In genomic region chr6:127064815-127065214, GRCm38 (mm10) we compare ENCODE assay signal across 9 mouse cellular contexts. TPM values are rescaled to one million over a fixed set of nuclear protein-coding genes. Genes with fewer than 3 reads are reported as not detected.
DNase-seq lines count a peak whose midpoint lies in the region; ATAC-seq lines count a peak whose summit lies in the region.
"Had no signal": no experiment of that assay in that cellular context is flagged by ENCODE, and none has a peak within 500 bp of the region (broad histone marks: within the 10 kb centered on the region; RNA-seq: fewer than 3 reads in every experiment).

No protein-coding gene starts in this region.

- H3K4me3 ChIP-seq in lung, embryonic 15.5 days = 0 out of 2 replicates have a peak overlapping the region, but pooled peaks have one; percentile 0
- no peak overlapping the region for H3K4me3 ChIP-seq in forebrain, embryonic 14.5 days (ENCODE audit: low read depth, low read length)
- no peak overlapping the region for H3K4me3 ChIP-seq in limb, embryonic 11.5 days (ENCODE audit: low read depth, low read length)
- no peak overlapping the region for H3K4me3 ChIP-seq in neural tube, embryonic 13.5 days
- H3K4me3 ChIP-seq: myocyte had no signal

- 3% methylated on average over 14 of the region's 14 CpGs for WGBS in lung, embryonic 15.5 days
- 10% methylated on average over 14 of the region's 14 CpGs for WGBS in forebrain, embryonic 14.5 days
- 8% methylated on average over 14 of the region's 14 CpGs for WGBS in limb, embryonic 11.5 days
- WGBS in neural tube, embryonic 13.5 days = 6% methylated on average over 14 of the region's 14 CpGs

- no peak for ATAC-seq in lung, embryonic 15.5 days (ENCODE audit: borderline replicate concordance, extremely low read depth, low FRiP score, low TSS enrichment)
- ATAC-seq in forebrain, embryonic 14.5 days = no peak
- no peak for ATAC-seq in limb, embryonic 11.5 days (ENCODE audit: insufficient number of reproducible peaks, low FRiP score, low TSS enrichment, low read depth)
- no peak for ATAC-seq in neural tube, embryonic 13.5 days (ENCODE audit: low read depth)

- no peaks in the 10 kb centered on the region for H3K27me3 ChIP-seq in lung, embryonic 15.5 days
- 0 out of 2 replicates have a peak, but pooled peaks cover 2% of the 10 kb centered on the region for H3K27me3 ChIP-seq in forebrain, embryonic 14.5 days (replicated peaks; ENCODE audit: control insufficient read depth, insufficient read depth, low read length)
- H3K27me3 ChIP-seq in limb, embryonic 11.5 days (ENCODE audit: control insufficient read depth, insufficient read depth, low read length) = no peaks in the 10 kb centered on the region
- peaks cover 6% of the 10 kb centered on the region for H3K27me3 ChIP-seq in neural tube, embryonic 13.5 days

- no peak overlapping the region for H3K27ac ChIP-seq in lung, embryonic 15.5 days
- no peak overlapping the region for H3K27ac ChIP-seq in forebrain, embryonic 14.5 days (ENCODE audit: low read depth, low read length)
- no peak overlapping the region for H3K27ac ChIP-seq in limb, embryonic 11.5 days (replicated peaks; ENCODE audit: low read depth, low read length)
- H3K27ac ChIP-seq in neural tube, embryonic 13.5 days (replicated peaks) = no peak overlapping the region

- H3K36me3 ChIP-seq in lung, embryonic 15.5 days = no peaks in the 10 kb centered on the region
- H3K36me3 ChIP-seq in forebrain, embryonic 14.5 days (ENCODE audit: control insufficient read depth, insufficient read depth, low read length) = no peaks in the 10 kb centered on the region
- H3K36me3 ChIP-seq in limb, embryonic 11.5 days (ENCODE audit: control insufficient read depth, insufficient read depth, low read length) = no peaks in the 10 kb centered on the region
- H3K36me3 ChIP-seq in neural tube, embryonic 13.5 days = no peaks in the 10 kb centered on the region

- H3K9me3 ChIP-seq in lung, embryonic 15.5 days = no peaks in the 10 kb centered on the region
- H3K9me3 ChIP-seq in forebrain, embryonic 14.5 days (replicated peaks; ENCODE audit: control insufficient read depth, low read length) = no peaks in the 10 kb centered on the region
- H3K9me3 ChIP-seq in limb, embryonic 11.5 days (ENCODE audit: control insufficient read depth, low read length) = no peaks in the 10 kb centered on the region
- no peaks in the 10 kb centered on the region for H3K9me3 ChIP-seq in neural tube, embryonic 13.5 days

- DNase-seq in lung, postnatal 14 days = no peak
- DNase-seq in forebrain, embryonic 14.5 days (ENCODE audit: low spot score) = no peak
- DNase-seq in limb, embryonic 11.5 days (ENCODE audit: low spot score) = peak; percentile 39
- no peak for DNase-seq in MN1 (ENCODE audit: low spot score)
- no peak for DNase-seq in adrenal gland, postnatal 36 days

- H3K9ac ChIP-seq in lung, embryonic 15.5 days = no peak overlapping the region
- H3K9ac ChIP-seq in forebrain, embryonic 14.5 days (ENCODE audit: low read length) = peak overlapping the region; percentile 22
- 0 out of 2 replicates have a peak overlapping the region, but pooled peaks have one; percentile 30 for H3K9ac ChIP-seq in limb, embryonic 11.5 days (ENCODE audit: low read length)
- H3K9ac ChIP-seq in neural tube, embryonic 13.5 days = peak overlapping the region; percentile 50

- peak overlapping the region; percentile 33 for H3K4me2 ChIP-seq in lung, embryonic 15.5 days
- no peak overlapping the region for H3K4me2 ChIP-seq in forebrain, embryonic 14.5 days (ENCODE audit: low read length)
- peak overlapping the region; percentile 26; the same call in 1 of the 2 replicates for H3K4me2 ChIP-seq in limb, embryonic 11.5 days (ENCODE audit: low read depth, severe bottlenecking)
- peak overlapping the region; percentile 43 for H3K4me2 ChIP-seq in neural tube, embryonic 13.5 days

- peaks cover 4% of the 10 kb centered on the region; the same call in 1 of the 2 replicates for H3K4me1 ChIP-seq in lung, embryonic 15.5 days
- H3K4me1 ChIP-seq in forebrain, embryonic 14.5 days (ENCODE audit: control insufficient read depth, insufficient read depth, low read length) = no peaks in the 10 kb centered on the region
- peaks cover 3% of the 10 kb centered on the region; the same call in 1 of the 2 replicates for H3K4me1 ChIP-seq in limb, embryonic 11.5 days (ENCODE audit: control insufficient read depth, insufficient read depth, low read length)
- peaks cover 3% of the 10 kb centered on the region; the same call in 1 of the 2 replicates for H3K4me1 ChIP-seq in neural tube, embryonic 13.5 days (replicated peaks)

RNA-seq across cellular contexts. Expression of gene Fgf23, which starts 7.9 kb away (rescaled TPM):
- polyA plus RNA-seq in lung, embryonic 15.5 days (2015; fragmentation: Nextera tagmentation; extraction: Ambion mirVana) = 0.09 TPM in 1 of 2 replicates, not detected in the other
- 0.09 and 0.11 TPM in 2 replicates for polyA plus RNA-seq in forebrain, embryonic 14.5 days (2014; fragmentation: Nextera tagmentation; extraction: Ambion mirVana)
- not detected in 2 replicates for polyA plus RNA-seq in limb, embryonic 11.5 days (2014; fragmentation: Nextera tagmentation; extraction: Ambion mirVana)
- not detected in 2 replicates for polyA plus RNA-seq in neural tube, embryonic 13.5 days (2015; fragmentation: Nextera tagmentation; extraction: Ambion mirVana)
- not detected for total RNA-seq in adrenal gland, postnatal 36 days (2021)
- polyA plus RNA-seq: myocyte; testis, adult 2 months had no signal

RNA-seq across cellular contexts. Expression of gene Tigar, which starts 44.5 kb away (rescaled TPM):
- 3.2 and 3.7 TPM in 2 replicates for polyA plus RNA-seq in lung, embryonic 15.5 days (2015; fragmentation: Nextera tagmentation; extraction: Ambion mirVana)
- 7.4 and 8.1 TPM in 2 replicates for polyA plus RNA-seq in forebrain, embryonic 14.5 days (2014; fragmentation: Nextera tagmentation; extraction: Ambion mirVana)
- polyA plus RNA-seq in limb, embryonic 11.5 days (2014; fragmentation: Nextera tagmentation; extraction: Ambion mirVana) = 4.3 and 4.5 TPM in 2 replicates
- polyA plus RNA-seq in neural tube, embryonic 13.5 days (2015; fragmentation: Nextera tagmentation; extraction: Ambion mirVana) = 6.2 and 7.1 TPM in 2 replicates
- 10 to 100 TPM; 18.4 to 22.3 TPM for total RNA-seq in adrenal gland, postnatal 36 days (2021)

RNA-seq across cellular contexts. Expression of gene Fgf6, which starts 49.4 kb away (rescaled TPM):
- not detected in 2 replicates for polyA plus RNA-seq in lung, embryonic 15.5 days (2015; fragmentation: Nextera tagmentation; extraction: Ambion mirVana)
- not detected in 2 replicates for polyA plus RNA-seq in forebrain, embryonic 14.5 days (2014; fragmentation: Nextera tagmentation; extraction: Ambion mirVana)
- polyA plus RNA-seq in limb, embryonic 11.5 days (2014; fragmentation: Nextera tagmentation; extraction: Ambion mirVana) = 0.06 and 0.08 TPM in 2 replicates
- polyA plus RNA-seq in neural tube, embryonic 13.5 days (2015; fragmentation: Nextera tagmentation; extraction: Ambion mirVana) = 0.25 TPM in 1 of 2 replicates, not detected in the other
- not detected for total RNA-seq in adrenal gland, postnatal 36 days (2021)
- polyA plus RNA-seq: myocyte had no signal
